Mouse (Mus musculus): ENCODE measurements around the gene Dock8. TPM values are rescaled to one million over a fixed set of nuclear protein-coding genes. Genes with fewer than 3 reads are reported as not detected.

Gene Dock8
- total and polyA plus RNA-seq, 3 experiments, result 16.1 to 30.1 TPM; not detected in 1

DNA sequence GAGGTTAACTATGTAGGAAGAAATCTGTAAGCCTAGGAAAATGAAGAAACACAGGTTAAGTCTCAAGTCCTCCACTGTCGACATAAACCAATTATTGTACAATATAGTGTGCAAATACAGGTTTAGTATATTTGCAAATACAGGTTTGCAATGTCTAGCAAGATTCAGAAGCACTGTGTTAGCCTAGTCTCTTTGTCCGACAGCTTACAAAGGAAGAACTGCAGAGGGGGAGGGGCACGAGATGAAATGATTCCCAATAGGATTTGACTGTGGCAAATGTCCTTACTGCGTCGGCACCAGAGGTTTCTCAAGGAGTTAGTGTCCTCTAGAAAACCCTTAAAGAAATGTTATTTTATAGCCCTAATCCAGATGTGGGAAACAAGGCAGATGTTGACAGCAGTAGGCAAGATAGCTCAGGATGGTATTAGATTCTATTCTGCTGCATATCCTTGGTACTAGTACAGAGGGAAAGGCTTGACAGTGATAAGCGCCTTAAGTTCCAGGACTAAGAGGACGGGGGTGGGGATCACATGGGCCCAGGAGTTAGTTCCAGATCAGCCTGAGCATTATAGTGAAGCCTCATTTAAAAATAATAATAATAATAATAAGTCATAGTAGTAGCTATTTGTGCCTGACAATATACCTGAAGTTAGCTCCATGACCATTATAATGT is 155.3 kb downstream of the Dock8 start:
- no peaks in the 10 kb centered on the region for H3K9me3 ChIP-seq (replicated peaks; ENCODE audit: insufficient read depth, low read length)
- no peaks in the 10 kb centered on the region for H3K27me3 ChIP-seq (ENCODE audit: control insufficient read depth in 1 of 2, insufficient read depth in 2 of 2, low read length in 2 of 2)
- DNase-seq (ENCODE audit: low read depth, low spot score), result no peak
- H3K27ac ChIP-seq (ENCODE audit: control insufficient read depth, low read depth, low read length), result no peak overlapping the region
- no peak overlapping the region for H3K4me3 ChIP-seq (ENCODE audit: control insufficient read depth in 1 of 2, insufficient read depth in 1 of 2, low read depth in 2 of 2, low read length in 2 of 2)
- peaks cover 0 to 21% of the 10 kb centered on the region in 2 experiments; a peak in 2 of 4 replicates for H3K36me3 ChIP-seq (ENCODE audit: control insufficient read depth in 1 of 2, insufficient read depth in 2 of 2, low read length in 2 of 2)
- H3K9ac ChIP-seq (ENCODE audit: control insufficient read depth, low read depth, low read length, poor library complexity, severe bottlenecking), result no peak overlapping the region
- no peak for TF ChIP-seq KAT2A (conservative IDR thresholded peaks at IDR 0.05; ENCODE audit: low read depth, low read length)
- TF ChIP-seq BHLHE40 (IDR thresholded peaks at IDR 0.05; ENCODE audit: borderline replicate concordance, low read depth, low read length), result no peak
- TF ChIP-seq SIN3A (IDR thresholded peaks at IDR 0.05; ENCODE audit: low read length), result no peak
- no peak for TF ChIP-seq USF1 (IDR thresholded peaks at IDR 0.05; ENCODE audit: low read depth, low read length)
- TF ChIP-seq GATA1 (IDR thresholded peaks at IDR 0.05; ENCODE audit: low read depth, low read length), result no peak
- TF ChIP-seq POLR2AphosphoS2 (IDR thresholded peaks at IDR 0.05; ENCODE audit: low read length), result no peak
- no peak for TF ChIP-seq POLR2A (IDR thresholded peaks at IDR 0.05; ENCODE audit: control insufficient read depth in 1 of 2, insufficient read depth in 1 of 2, low read depth in 1 of 2, low read length in 2 of 2, poor library complexity in 1 of 2)
- TF ChIP-seq TBP (IDR thresholded peaks at IDR 0.05; ENCODE audit: low read depth, low read length), result no peak
- TF ChIP-seq UBTF (IDR thresholded peaks at IDR 0.05; ENCODE audit: borderline replicate concordance, insufficient read depth, low read depth, low read length), result no peak
- TF ChIP-seq JUND (IDR thresholded peaks at IDR 0.05; ENCODE audit: low read depth, low read length), result no peak
- no peak for TF ChIP-seq ZC3H11A (IDR thresholded peaks at IDR 0.05; ENCODE audit: low read depth, low read length)
- no peak for TF ChIP-seq ELF1 (IDR thresholded peaks at IDR 0.05; ENCODE audit: low read depth, low read length)
- TF ChIP-seq HCFC1 (IDR thresholded peaks at IDR 0.05; ENCODE audit: low read depth, low read length), result no peak
- no peak for TF ChIP-seq MEF2A (IDR thresholded peaks at IDR 0.05; ENCODE audit: extremely low read depth, insufficient replicate concordance, low read depth, low read length, poor library complexity, severe bottlenecking)
- TF ChIP-seq CHD1 (IDR thresholded peaks at IDR 0.05; ENCODE audit: low read depth, low read length), result no peak
- no peaks in the 10 kb centered on the region for H3K79me2 ChIP-seq (ENCODE audit: control insufficient read depth, insufficient read depth, low read length, poor library complexity)
- H3K4me1 ChIP-seq (ENCODE audit: control insufficient read depth in 1 of 2, insufficient read depth in 2 of 2, low read length in 2 of 2), result no peaks in the 10 kb centered on the region

DNA sequence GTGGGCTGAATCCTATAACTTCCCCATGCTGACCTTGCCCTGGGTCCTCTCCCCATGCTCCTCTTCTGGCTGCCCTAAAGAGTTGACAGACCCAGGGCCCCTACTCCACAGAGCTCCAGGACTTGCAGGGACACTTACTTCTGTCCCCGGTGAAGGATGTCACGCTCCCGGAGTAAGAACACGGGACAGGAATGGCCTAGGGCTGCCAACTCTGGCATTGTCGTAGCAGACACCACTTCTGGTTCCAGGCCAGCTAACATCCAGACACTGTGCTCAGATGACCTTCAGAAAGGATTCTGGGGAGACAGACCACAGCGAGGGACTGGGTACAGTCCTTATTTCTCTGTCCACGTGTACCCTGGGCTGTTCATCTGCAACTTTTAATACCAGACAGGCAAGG is 155.9 kb downstream of the Dock8 start:
- H3K27ac ChIP-seq (ENCODE audit: control insufficient read depth, low read depth, low read length), result no peak overlapping the region
- no peak for TF ChIP-seq GATA1 (IDR thresholded peaks at IDR 0.05; ENCODE audit: low read depth, low read length)
- TF ChIP-seq MEF2A (IDR thresholded peaks at IDR 0.05; ENCODE audit: extremely low read depth, insufficient replicate concordance, low read depth, low read length, poor library complexity, severe bottlenecking), result no peak
- no peak for TF ChIP-seq POLR2AphosphoS2 (IDR thresholded peaks at IDR 0.05; ENCODE audit: low read length)
- TF ChIP-seq TBP (IDR thresholded peaks at IDR 0.05; ENCODE audit: low read depth, low read length), result no peak
- H3K27me3 ChIP-seq (ENCODE audit: control insufficient read depth in 1 of 2, insufficient read depth in 2 of 2, low read length in 2 of 2), result no peaks in the 10 kb centered on the region
- no peaks in the 10 kb centered on the region for H3K4me1 ChIP-seq (ENCODE audit: control insufficient read depth in 1 of 2, insufficient read depth in 2 of 2, low read length in 2 of 2)
- no peak overlapping the region for H3K4me3 ChIP-seq (ENCODE audit: control insufficient read depth in 1 of 2, insufficient read depth in 1 of 2, low read depth in 2 of 2, low read length in 2 of 2)
- H3K9ac ChIP-seq (ENCODE audit: control insufficient read depth, low read depth, low read length, poor library complexity, severe bottlenecking), result no peak overlapping the region
- DNase-seq (ENCODE audit: low read depth, low spot score), result no peak
- no peaks in the 10 kb centered on the region for H3K79me2 ChIP-seq (ENCODE audit: control insufficient read depth, insufficient read depth, low read length, poor library complexity)
- H3K9me3 ChIP-seq (replicated peaks; ENCODE audit: insufficient read depth, low read length), result no peaks in the 10 kb centered on the region
- H3K36me3 ChIP-seq (ENCODE audit: control insufficient read depth in 1 of 2, insufficient read depth in 2 of 2, low read length in 2 of 2), result peaks cover 0 to 25% of the 10 kb centered on the region in 2 experiments; a peak in 2 of 4 replicates

Measured in MEL (cell line).